Mouse (Mus musculus) limb, embryonic 14.5 days (tissue): Measurements from ENCODE around the gene Capns1. TPM values are rescaled to one million over a fixed set of nuclear protein-coding genes. Genes with fewer than 3 reads are reported as not detected.

ENCODE experiments used
- ATAC-seq: fragments of 200-750 bp; cut with Nextera tagmentation; 2 replicates; pipeline ENCODE4 v1.8.0; 2017; ENCODE audit warnings: low read depth, moderate number of reproducible peaks, moderate TSS enrichment; ENCODE audit not compliant: low FRiP score
- DNase-seq: peaks from one replicate; pipeline ENCODE4 v3.0.0-alpha.2; 2015; ENCODE audit warnings: low spot score
- H3K27ac ChIP-seq: fragments of 300-500 bp; sonication (generic); replicated peaks from 2 replicates; pipeline ENCODE4 v1.5.1; 2014; ENCODE audit warnings: low read depth, mild to moderate bottlenecking, low read length, moderate library complexity, mixed read lengths
- H3K27me3 ChIP-seq: fragments of 300-500 bp; sonication (generic); 2 replicates; pipeline ENCODE4 v1.6.1; 2014; ENCODE audit warnings: low read length, mixed read lengths; ENCODE audit not compliant: control insufficient read depth, insufficient read depth
- H3K36me3 ChIP-seq: fragments of 300-500 bp; sonication (generic); 2 replicates; pipeline ENCODE4 v1.6.1; 2014; ENCODE audit warnings: mild to moderate bottlenecking, low read length, moderate library complexity, mixed read lengths; ENCODE audit not compliant: control insufficient read depth, insufficient read depth
- H3K4me1 ChIP-seq: fragments of 300-500 bp; sonication (generic); 2 replicates; pipeline ENCODE4 v1.6.1; 2014; ENCODE audit warnings: antibody characterized with exemption, low read length, mixed read lengths; ENCODE audit not compliant: control insufficient read depth, insufficient read depth
- H3K4me2 ChIP-seq: fragments of 300-500 bp; sonication (generic); replicated peaks from 2 replicates; pipeline ENCODE4 v1.6.1; 2014; ENCODE audit warnings: low read depth, mild to moderate bottlenecking, low read length, moderate library complexity; ENCODE audit not compliant: severe bottlenecking
- H3K4me3 ChIP-seq: fragments of 300-500 bp; sonication (generic); replicated peaks from 2 replicates; pipeline ENCODE4 v1.5.1; 2014; ENCODE audit warnings: low read length
- H3K9ac ChIP-seq: fragments of 300-500 bp; sonication (generic); 2 replicates; pipeline ENCODE4 v1.6.1; 2014; ENCODE audit warnings: mild to moderate bottlenecking, low read depth, low read length, moderate library complexity; ENCODE audit not compliant: severe bottlenecking
- H3K9me3 ChIP-seq: fragments of 300-500 bp; sonication (generic); 2 replicates; pipeline ENCODE4 v1.6.1; 2016; ENCODE audit warnings: low read length; ENCODE audit not compliant: control insufficient read depth
- POLR2A ChIP-seq: fragments of 200-500 bp; IDR thresholded peaks from 2 replicates; pipeline ENCODE4 v1.8.0; 2012; ENCODE audit warnings: inconsistent platforms, mild to moderate bottlenecking, moderate library complexity, borderline replicate concordance; ENCODE audit not compliant: insufficient read depth, insufficient read length; ENCODE audit errors: extremely low read depth
- WGBS: fragments of 180-500 bp; shearing (Covaris S2); extraction: QIAGEN DNeasy Blood & Tissue Kit; methylation state at CpG from one replicate; pipeline ENCODE4 v1.1.7; 2014; 5-methylcytosine and 5-hydroxymethylcytosine counted together
- polyA plus RNA-seq, 2 experiments: library from polyadenylated mRNA; depleted of rRNA in 1 of 2; stranded (reverse) in 1 of 2; unstranded in 1 of 2; fragments of >200 nt; fragmentation: Nextera tagmentation in 1 of 2; extraction: Ambion mirVana in 1 of 2; gene quantifications; 2 replicates each; pipeline versions ENCODE4 v1.2.1 to v1.2.3; 2012 to 2014

Gene Capns1
- polyA plus RNA-seq, 2 experiments = 117 to 392 TPM

GRCm38 (mm10) chr7:30178256-30178655, 20.4 kb downstream of the Capns1 start:
- TF ChIP-seq POLR2A = no peak
- H3K9ac ChIP-seq = no peak overlapping the region
- WGBS = 88% methylated on average over 11 of the region's 11 CpGs
- H3K4me2 ChIP-seq = no peak overlapping the region
- ATAC-seq (no peak), DNase-seq (no peak)
- no peaks in the 10 kb centered on the region for H3K9me3 ChIP-seq
- H3K4me1 ChIP-seq = no peaks in the 10 kb centered on the region
- no peak overlapping the region for H3K4me3 ChIP-seq
- H3K36me3 ChIP-seq = peaks cover 29% of the 10 kb centered on the region
- no peaks in the 10 kb centered on the region for H3K27me3 ChIP-seq
- no peak overlapping the region for H3K27ac ChIP-seq

- Histone ChIP-seq H3K27ac (no peak overlapping the region), H3K9me3 (no peaks in the 10 kb centered on the region), H3K4me3 (no peak overlapping the region), H3K4me2 (no peak overlapping the region), H3K27me3 (no peaks in the 10 kb centered on the region), H3K4me1 (no peaks in the 10 kb centered on the region), H3K9ac (no peak overlapping the region), H3K36me3 (peaks cover 29% of the 10 kb centered on the region)
- WGBS = 86% methylated on average over 12 of the region's 12 CpGs
- no peak for TF ChIP-seq POLR2A
- no peak for DNase-seq
- no peak for ATAC-seq
Measured at GRCm38 (mm10) chr7:30176474-30176873, 22.1 kb downstream of the Capns1 start.

GRCm38 (mm10) chr7:30170283-30170951, 28.2 kb downstream of the Capns1 start:
- Histone ChIP-seq H3K9me3 (peaks cover 24% of the 10 kb centered on the region), H3K36me3 (peaks cover 19% of the 10 kb centered on the region), H3K9ac (peak overlapping the region; percentile 92), H3K4me2 (peak overlapping the region; percentile 67), H3K4me1 (peaks cover 10% of the 10 kb centered on the region), H3K4me3 (peak overlapping the region; percentile 74), H3K27ac (peak overlapping the region; percentile 94; the same call in 1 of the 2 replicates), H3K27me3 (no peaks in the 10 kb centered on the region)
- no peak for TF ChIP-seq POLR2A
- 23% methylated on average over 11 of the region's 11 CpGs for WGBS
- ATAC-seq (no peak), DNase-seq (no peak)

- H3K36me3 ChIP-seq = peaks cover 26% of the 10 kb centered on the region
- under 1% methylated on average over 36 of the region's 36 CpGs for WGBS
- peak; percentile 98 for DNase-seq
- H3K4me3 ChIP-seq = peak within 1 kb of the TSS; percentile 74
- peak; percentile 97 for ATAC-seq
- peak within 1 kb of the TSS; percentile 94 for H3K27ac ChIP-seq
- H3K9ac ChIP-seq = peak within 1 kb of the TSS; percentile 92
- peak; percentile 95; the same call in 1 of the 2 replicates for TF ChIP-seq POLR2A
- H3K4me2 ChIP-seq = peak within 1 kb of the TSS; percentile 67
- H3K9me3 ChIP-seq = peaks cover 31% of the 10 kb centered on the region
- no peaks in the 10 kb centered on the region for H3K27me3 ChIP-seq
- peaks cover 10% of the 10 kb centered on the region for H3K4me1 ChIP-seq
Measured at GRCm38 (mm10) chr7:30169583-30170282, 28.9 kb downstream of the Capns1 start, which contains the start of gene Zfp146. TSS of gene Zfp146 (minus strand) at chr7:30169750.

GRCm38 (mm10) chr7:30168914-30169582, 29.6 kb downstream of the Capns1 start:
- peaks cover 10% of the 10 kb centered on the region for H3K4me1 ChIP-seq
- peak overlapping the region; percentile 94 for H3K27ac ChIP-seq
- H3K9me3 ChIP-seq = peaks cover 37% of the 10 kb centered on the region
- H3K4me2 ChIP-seq = peak overlapping the region; percentile 67
- TF ChIP-seq POLR2A = no peak
- 3% methylated on average over 21 of the region's 21 CpGs for WGBS
- H3K27me3 ChIP-seq = no peaks in the 10 kb centered on the region
- ATAC-seq = peak; percentile 18
- peaks cover 29% of the 10 kb centered on the region for H3K36me3 ChIP-seq
- peak overlapping the region; percentile 92 for H3K9ac ChIP-seq
- H3K4me3 ChIP-seq = peak overlapping the region; percentile 74
- DNase-seq = peak; percentile 58
